Mouse (Mus musculus): ENCODE results near the gene Tgm7. TPM values are rescaled to one million over a fixed set of nuclear protein-coding genes. Genes with fewer than 3 reads are reported as not detected.
"Not testable (repeated sequence)": the region's sequence is repeated elsewhere in the genome, so short reads cannot be mapped to it uniquely, and the experiment has no call there.

Gene Tgm7
- under 1 TPM in 1 of 2 experiments, not detected in 1; 0.16 TPM for total RNA-seq (2021)

DNA sequence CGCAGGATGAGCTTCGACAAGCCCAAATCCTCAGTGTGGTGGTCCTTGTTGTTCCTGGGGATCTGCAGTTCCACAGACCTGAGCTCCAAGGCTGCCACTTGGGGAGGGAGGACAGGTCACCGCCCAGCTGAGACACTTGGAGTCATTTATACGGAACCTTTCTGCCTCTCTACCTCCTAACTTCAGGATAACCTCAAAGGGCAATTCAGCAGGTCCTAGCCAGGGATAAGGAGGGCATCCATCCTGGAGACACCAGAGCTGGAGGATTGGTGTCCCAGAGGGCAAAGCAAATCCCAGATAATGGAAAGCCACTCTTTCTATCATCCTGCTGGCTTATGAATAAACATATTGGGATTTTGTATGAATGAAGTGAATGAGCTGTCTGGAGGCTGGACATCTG, at the start of gene Tgm7:
TSS of gene Tgm7 (minus strand) at position 101 of the 400 bp plus-strand sequence.
- no peak for DNase-seq (ENCODE audit: low spot score in 2 of 2)
- intact Hi-C loops (cut with DNase I): no loop called here

DNA sequence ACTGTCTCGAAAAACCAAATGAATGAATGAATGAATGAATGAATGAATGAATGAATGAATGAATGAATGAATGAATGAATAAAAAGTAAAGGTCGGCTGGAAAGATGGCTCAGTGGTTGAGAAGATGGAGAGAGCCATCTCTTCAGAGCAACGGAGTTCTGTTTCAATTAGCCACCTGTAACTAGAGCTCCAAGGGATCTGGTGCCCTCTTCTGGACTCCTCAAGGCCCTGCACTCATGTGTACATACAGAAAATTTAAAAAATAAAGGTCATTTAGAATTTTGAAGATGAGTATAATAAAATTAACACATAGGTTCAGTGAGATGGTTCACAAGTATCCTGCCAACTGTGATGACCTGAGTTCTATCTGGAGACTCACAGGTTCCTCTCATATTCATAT, 43.5 kb upstream of the Tgm7 start:
- intact Hi-C loops (cut with DNase I): loop anchor here (10.0 kb wide), 1 partner anchor 258 kb away; no protein-coding TSS in a partner anchor

GRCm38 (mm10) chr2:121149679-121150078, 40.1 kb upstream of the Tgm7 start:
- no peak for DNase-seq (ENCODE audit: low spot score in 2 of 2)
- intact Hi-C loops (cut with DNase I): loop anchor here (10.0 kb wide), 1 partner anchor 255 kb away; no protein-coding TSS in a partner anchor

More for the DNA sequence above, 43.5 kb upstream of the Tgm7 start:
- no peak for DNase-seq (ENCODE audit: low spot score in 2 of 2)

GRCm38 (mm10) chr2:121142415-121142814, 32.8 kb upstream of the Tgm7 start:
- no peak for DNase-seq (ENCODE audit: low spot score in 2 of 2)
- intact Hi-C loops (cut with DNase I): no loop called here

DNA sequence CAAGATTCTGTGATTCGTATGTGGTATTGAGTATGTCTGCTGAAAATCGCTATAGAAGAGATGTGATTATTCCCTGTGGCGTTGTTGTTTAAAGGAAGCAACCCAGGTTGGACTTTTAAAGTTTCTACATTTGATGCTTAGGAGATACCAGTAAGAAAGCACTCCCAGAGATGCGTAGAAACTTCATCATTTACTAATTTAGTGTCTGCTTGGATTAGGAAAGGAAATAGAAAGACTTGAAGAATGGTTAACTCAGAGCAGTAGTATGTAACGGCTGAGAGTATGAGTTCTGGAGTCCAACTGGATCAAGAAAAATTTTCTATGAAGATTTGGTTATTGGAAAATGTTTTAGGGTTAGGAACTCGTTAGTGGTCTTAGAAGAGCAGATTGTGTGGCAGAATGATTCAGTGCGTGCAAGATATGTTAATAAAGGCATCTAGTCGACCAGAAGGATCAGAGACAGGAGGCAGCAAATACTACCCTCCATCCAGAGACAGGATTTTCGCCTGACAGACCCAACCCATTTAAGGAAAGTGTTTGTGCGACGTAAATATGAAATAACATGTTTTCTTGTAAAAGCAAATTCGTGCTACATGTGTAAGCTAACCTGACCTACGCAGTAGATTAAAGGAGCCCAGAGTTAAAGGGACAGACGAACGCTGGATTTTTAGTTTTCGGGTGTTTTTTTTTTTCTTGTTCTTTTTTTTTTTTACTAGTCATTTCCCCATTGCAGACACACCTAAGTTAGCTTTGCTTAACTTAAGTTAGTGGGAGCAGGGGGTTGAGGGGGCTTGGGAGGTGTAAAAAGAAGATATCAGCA, 31.8 kb upstream of the Tgm7 start:
- intact Hi-C loops (cut with DNase I): loop anchor here (2.0 kb wide), 1 partner anchor 29 kb away; the partner anchor contains the start of genes Tubgcp4 and Zscan29
- no peak for DNase-seq (ENCODE audit: low spot score in 2 of 2)

- intact Hi-C loops (cut with DNase I): loop anchor here (2.0 kb wide), 1 partner anchor 31 kb away; the partner anchor contains the start of genes Tubgcp4 and Zscan29
Observed at GRCm38 (mm10) chr2:121140018-121140882, 30.7 kb upstream of the Tgm7 start, which contains the start of the genes Adal and Lcmt2. Adal (plus strand) TSS chr2:121140428. Lcmt2 (minus strand) TSS chr2:121140653.

DNA sequence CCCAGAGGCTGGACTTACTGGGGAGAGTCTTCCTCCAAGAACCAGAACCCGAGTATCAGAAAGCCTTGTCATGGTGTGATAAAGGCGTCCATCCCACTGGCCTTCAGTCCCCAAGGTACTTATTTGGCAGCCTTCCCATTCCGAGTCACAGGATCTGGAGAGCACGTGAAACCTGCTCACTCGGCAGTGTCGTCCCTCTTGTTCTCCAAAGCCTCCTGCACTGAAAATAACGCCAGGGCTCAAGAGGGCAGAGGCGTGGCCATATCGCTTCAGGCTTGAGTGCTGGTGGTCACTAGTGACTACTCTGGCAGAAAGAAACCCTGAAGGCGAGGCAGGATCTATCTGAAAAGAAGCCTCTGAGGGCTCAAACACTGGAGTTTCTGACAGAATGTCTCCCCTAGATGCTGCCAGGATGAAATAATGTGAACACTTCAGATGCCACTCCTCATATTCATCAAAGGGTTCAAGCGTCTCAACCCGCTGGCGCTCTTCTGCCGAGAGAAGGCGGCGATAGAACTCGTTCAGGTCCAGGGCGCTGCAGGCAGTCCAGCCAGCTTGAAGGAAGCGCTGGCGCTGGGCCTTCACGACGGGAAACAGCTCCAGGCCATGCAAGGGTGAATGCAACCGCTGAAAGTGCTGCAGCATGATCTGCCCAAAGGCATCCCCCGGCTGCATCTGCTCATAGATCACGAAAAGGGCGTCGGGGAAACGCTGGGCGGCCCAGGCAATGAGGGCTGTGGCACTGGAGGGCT, 29.8 kb upstream of the Tgm7 start:
- intact Hi-C loops (cut with DNase I): loop anchor here (2.0 kb wide), 1 partner anchor 31 kb away; the partner anchor contains the start of genes Tubgcp4 and Zscan29

More at GRCm38 (mm10) chr2:121140018-121140882, 30.7 kb upstream of the Tgm7 start, which contains the start of the genes Adal and Lcmt2:
- DNase-seq (ENCODE audit: low spot score in 2 of 2): peak; percentile 95 to 97

DNA sequence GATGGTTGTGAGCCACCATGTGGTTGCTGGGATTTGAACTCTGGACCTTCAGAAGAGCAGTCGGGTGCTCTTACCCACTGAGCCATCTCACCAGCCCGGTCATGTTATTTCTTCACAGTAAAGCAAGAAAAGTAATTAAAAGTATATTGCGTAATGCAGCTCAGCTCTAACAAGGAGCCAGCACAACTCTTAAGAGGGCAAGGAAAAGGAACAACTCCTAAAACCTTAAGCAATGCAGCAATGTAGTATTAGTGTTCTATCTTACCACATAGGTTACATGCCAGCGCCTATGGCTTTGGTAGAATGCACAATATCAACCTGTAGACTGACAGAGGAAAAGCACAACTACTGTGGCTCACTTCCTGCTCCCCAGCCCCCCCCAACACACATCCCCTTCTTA, 27.8 kb upstream of the Tgm7 start:
- no peak for DNase-seq (ENCODE audit: low spot score in 2 of 2)
- intact Hi-C loops (cut with DNase I): no loop called here

More for the DNA sequence above, 29.8 kb upstream of the Tgm7 start:
- no peak for DNase-seq (ENCODE audit: low spot score in 2 of 2)

GRCm38 (mm10) chr2:121132822-121133221, 23.2 kb upstream of the Tgm7 start:
- intact Hi-C loops (cut with DNase I): no loop called here
- DNase-seq (ENCODE audit: low spot score in 2 of 2): no peak

DNA sequence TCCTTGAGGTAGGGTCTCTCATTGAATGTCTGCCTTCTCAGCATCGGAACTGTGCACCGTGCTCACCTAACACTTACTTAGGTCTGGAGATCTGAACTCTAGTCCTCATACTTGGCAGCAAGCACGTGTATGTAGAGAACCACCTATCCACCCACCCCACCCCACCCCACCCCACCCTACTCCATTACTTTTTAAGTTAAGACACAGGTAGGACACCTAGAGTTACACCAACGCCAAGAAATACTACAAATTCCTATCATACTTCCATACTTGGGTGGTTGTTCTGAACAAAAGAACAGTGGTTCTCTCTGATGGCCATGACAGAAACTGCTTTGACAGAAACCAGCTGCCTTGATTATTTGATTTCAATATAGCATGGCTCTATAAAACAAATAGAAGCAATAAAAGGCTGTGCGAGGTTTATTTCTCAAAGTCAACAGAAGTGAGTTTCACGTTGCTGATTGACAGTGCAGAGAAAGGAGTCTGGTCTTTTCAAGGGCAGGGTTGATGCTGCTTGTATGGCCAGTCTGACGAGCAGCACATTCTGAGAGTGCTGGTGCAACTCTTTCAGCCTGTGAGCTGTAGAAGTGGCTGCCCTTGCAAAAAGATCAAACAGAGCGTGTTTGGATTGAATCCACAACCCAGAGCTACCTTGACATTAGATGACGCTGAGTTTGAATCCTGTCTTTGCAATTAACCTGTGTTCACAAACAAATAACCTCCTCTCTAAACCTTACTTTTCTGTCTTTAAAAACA, 19.4 kb upstream of the Tgm7 start:
- no peak for DNase-seq (ENCODE audit: low spot score in 2 of 2)
- intact Hi-C loops (cut with DNase I): no loop called here

GRCm38 (mm10) chr2:121127536-121127935, 17.9 kb upstream of the Tgm7 start:
- no peak for DNase-seq (ENCODE audit: low spot score in 2 of 2)
- intact Hi-C loops (cut with DNase I): no loop called here

GRCm38 (mm10) chr2:121126302-121126701, 16.7 kb upstream of the Tgm7 start:
- intact Hi-C loops (cut with DNase I): not testable (repeated sequence)

GRCm38 (mm10) chr2:121119260-121119659, 9.7 kb upstream of the Tgm7 start:
- intact Hi-C loops (cut with DNase I): no loop called here
- no peak for DNase-seq (ENCODE audit: low spot score in 2 of 2)

More at GRCm38 (mm10) chr2:121126302-121126701, 16.7 kb upstream of the Tgm7 start:
- DNase-seq (ENCODE audit: low spot score in 2 of 2): not testable (repeated sequence)

- no peak for DNase-seq (ENCODE audit: low spot score in 2 of 2)
- intact Hi-C loops (cut with DNase I): no loop called here
Observed at GRCm38 (mm10) chr2:121115418-121115817, 5.8 kb upstream of the Tgm7 start.

- no peak for DNase-seq (ENCODE audit: low spot score in 2 of 2)
- intact Hi-C loops (cut with DNase I): no loop called here
Observed at GRCm38 (mm10) chr2:121105940-121106339, 3.7 kb downstream of the Tgm7 start.

DNA sequence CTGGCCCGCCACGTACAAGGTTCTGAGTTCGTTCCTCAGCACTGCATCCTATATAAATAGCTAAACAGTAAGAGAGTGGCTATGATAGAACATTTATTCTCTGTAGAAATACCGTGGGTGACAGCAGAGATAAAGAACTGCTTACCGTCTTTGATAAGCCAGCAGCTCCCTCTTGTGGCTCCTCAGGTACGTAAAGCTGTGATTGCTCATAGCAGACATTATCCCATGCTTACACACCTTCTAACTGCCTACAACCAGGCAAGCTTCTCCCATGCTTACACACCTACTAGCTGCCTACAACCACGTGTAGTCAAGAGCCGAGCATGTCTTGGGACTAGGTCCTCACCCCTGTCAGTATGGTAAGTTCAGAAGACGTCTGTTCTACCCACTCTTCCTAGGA, 7.5 kb downstream of the Tgm7 start:
- DNase-seq (ENCODE audit: low spot score in 2 of 2): peak; percentile 77 to 88
- intact Hi-C loops (cut with DNase I): loop anchor here (1.0 kb wide), 1 partner anchor 61 kb away; no protein-coding TSS in a partner anchor

- intact Hi-C loops (cut with DNase I): no loop called here
- no peak for DNase-seq (ENCODE audit: low spot score in 2 of 2)
Observed at GRCm38 (mm10) chr2:121089751-121090150, 19.8 kb downstream of the Tgm7 start.

- intact Hi-C loops (cut with DNase I): no loop called here
- no peak for DNase-seq (ENCODE audit: low spot score in 2 of 2)
Observed at GRCm38 (mm10) chr2:121088507-121088906, 21.1 kb downstream of the Tgm7 start.
